Mouse (Mus musculus): ENCODE measurements around the gene Kcnt1.
A peak's percentile ranks its signal among the peaks of the same experiment; 100 is the strongest.
"Not testable (repeated sequence)": the region's sequence is repeated elsewhere in the genome, so short reads cannot be mapped to it uniquely, and the experiment has no call there.

Gene Kcnt1

DNA sequence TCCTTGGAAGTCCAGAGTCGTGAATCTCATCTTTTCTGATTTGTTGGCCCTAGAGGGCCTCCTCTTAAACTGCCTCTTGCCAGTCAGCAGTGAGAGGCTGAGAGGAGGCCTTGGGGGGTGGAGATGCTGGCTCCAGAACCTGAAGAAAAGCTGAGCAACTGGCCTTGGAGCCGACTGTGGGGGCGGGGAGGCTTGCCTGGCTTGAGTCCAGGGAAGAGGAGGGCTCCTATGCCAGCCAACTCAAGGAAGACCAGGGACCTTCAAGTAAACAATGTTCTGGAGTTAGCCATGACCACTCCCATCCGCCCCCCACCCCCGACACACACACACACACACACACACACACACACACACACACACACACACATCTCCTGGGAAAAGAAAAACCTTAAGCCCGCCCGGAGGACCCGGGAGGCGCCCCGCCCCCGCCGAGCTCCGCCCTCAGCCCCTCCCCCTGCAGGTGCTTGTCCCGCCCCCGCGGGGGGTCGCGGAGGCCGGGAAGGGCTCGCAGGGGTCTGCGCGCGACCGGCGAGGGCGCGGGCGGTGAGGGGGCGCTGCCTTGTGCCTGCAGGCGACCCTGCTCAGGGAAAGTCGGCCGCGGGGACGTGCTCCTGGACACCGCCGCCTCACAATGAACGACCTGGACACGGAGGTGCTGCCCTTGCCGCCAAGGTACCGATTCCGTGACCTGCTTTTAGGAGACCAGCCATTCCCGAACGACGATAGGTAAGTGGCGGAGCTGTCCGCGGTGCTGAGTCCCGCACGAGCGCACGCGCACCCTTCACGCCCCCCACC is at the start of gene Kcnt1:
Gene Kcnt1 (plus strand): TSS at position 398 of the 795 bp plus-strand sequence.
- peak; percentile 25 for DNase-seq

- DNase-seq: not testable (repeated sequence)
Observed at GRCm38 (mm10) chr2:25815748-25816147, 47.8 kb upstream of the Kcnt1 start, which contains the start of gene Glt6d1. Glt6d1 (minus strand) TSS chr2:25815848.

GRCm38 (mm10) chr2:25822806-25823205 is 40.7 kb upstream of the Kcnt1 start, which contains the start of gene Lcn9:
Lcn9 (plus strand) TSS chr2:25823153.
- no peak for DNase-seq

DNA sequence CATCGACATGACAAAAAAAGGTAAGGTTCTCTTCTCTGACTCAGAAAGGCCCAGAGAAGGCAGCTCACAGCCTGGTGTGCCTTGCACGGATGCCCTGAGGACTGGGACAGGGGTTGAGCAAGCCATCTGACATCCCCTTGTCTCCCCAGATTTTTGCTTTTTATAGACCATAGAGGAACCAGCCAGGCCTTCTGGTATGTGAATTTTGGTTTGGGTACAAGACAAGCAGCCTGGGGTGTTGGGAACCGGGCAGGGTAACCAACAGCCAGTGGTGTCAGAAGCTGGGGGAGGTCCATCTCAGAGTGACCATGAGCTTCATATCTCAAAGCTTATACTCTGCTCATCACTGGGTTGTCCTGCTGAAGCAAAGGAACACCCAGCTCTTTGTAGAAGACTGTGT is 38.8 kb upstream of the Kcnt1 start:
- no peak for DNase-seq

DNA sequence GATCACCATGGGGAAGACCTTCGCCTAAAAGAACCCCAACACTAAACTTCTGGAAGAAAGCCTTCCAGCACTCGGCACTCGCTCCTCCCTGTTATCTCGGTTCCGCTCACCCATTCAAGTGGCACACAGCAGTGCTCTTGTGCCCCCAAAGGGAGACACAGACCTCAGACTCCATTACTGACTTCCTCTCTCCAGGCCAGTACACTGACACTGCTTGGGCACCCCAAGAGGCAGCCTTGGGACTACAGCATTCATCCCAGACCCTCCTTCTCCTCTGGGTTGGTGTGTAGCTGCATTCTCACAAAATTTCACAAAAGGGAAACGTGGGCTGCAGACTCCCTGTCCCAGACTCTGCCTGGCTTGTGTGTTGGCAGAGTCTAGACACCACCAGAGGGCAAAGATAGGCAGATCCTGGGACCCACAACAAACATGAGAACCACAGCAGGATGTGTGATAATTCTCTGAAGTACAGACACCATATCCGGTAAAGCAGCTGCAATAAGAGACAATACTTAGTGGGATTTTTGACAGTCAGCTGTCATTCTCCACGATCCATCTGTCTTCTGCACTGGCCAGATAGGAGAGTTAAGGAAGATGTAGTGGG is 35.1 kb upstream of the Kcnt1 start:
- DNase-seq: no peak

DNA sequence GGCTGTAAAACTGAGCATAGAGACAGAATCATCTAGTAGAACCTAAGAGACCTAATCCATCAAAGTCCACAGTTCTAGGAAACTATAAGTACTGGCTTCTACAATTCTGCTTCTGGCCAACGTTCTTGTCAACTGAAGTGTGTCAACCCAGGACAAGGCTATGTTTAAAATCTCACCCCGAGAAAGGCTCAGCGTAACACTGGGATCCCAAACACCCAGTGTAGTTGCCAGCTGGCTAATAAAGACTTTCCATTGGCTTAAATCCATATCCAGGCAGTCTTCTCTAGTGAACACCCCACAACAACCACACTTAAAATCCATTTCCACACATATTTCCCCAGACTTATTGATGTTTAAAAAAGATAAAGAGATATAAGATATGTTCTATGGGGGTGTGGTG is 32.7 kb upstream of the Kcnt1 start:
- no peak for DNase-seq

GRCm38 (mm10) chr2:25836291-25836690 is 27.2 kb upstream of the Kcnt1 start:
- peak; percentile 65 for DNase-seq

DNA sequence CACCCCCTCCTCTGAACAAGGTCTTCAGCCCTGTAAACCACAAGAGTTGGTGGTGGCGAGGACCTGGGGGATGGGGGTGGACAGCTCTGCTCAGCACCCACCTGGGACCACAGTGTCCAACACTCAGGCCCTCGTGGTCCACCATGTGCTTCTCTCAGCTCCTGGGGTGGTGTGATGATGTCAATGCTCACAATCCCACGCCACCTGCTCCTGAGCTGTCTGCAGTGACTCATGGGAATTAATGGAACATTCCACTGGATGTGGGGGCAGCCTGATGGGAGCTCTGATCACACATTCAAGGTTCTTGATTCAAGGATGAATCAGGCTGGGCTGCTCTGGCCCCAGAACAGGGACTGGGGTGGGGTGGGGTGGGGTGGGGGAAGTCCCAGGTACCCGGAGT is 21.4 kb upstream of the Kcnt1 start:
- DNase-seq: no peak

GRCm38 (mm10) chr2:25842758-25843157 is 20.8 kb upstream of the Kcnt1 start:
- DNase-seq: no peak

GRCm38 (mm10) chr2:25844097-25844496 is 19.4 kb upstream of the Kcnt1 start:
- no peak for DNase-seq

DNA sequence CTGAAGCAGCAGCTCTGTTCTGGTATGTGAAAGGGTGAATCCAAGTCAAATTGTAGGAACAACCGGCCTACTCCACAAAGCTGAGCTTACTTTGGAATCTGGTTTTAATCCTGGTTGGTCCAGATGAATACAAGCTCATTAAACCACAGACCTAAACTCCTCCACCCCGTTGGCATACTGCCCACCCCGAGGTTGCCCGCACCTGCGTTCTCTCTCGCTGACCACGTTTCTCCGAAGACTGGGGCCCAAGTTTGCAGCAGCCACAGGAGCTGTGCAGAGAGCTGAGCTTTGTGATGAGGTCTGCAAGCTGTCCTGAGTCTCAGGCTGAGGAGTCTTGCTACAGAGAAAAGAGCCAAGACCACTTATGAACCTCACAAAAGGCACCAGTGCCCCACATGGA is 17.0 kb upstream of the Kcnt1 start:
- no peak for DNase-seq

DNA sequence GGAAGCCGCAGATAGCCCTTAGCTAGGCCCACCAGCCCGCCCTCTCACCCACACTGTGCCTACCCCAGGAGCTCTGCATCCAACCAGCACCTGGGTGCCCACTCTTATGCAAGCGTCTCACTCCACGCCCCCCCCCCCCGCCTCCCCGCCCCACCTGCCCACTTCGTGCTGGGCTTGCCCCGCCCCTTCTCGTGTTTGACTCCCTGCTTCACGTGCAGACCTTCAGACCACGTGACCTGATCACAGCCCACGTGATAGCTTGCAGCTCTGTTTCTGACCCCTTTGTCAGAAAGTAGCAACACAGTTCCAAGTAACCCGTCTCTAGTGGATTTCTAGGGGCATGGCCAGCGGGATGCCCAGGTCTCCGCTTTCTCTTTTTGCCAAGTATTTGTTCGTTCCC is 16.3 kb upstream of the Kcnt1 start, which contains the start of gene Sohlh1:
Gene Sohlh1 (minus strand): TSS at position 23 of the 400 bp plus-strand sequence.
- no peak for DNase-seq

DNA sequence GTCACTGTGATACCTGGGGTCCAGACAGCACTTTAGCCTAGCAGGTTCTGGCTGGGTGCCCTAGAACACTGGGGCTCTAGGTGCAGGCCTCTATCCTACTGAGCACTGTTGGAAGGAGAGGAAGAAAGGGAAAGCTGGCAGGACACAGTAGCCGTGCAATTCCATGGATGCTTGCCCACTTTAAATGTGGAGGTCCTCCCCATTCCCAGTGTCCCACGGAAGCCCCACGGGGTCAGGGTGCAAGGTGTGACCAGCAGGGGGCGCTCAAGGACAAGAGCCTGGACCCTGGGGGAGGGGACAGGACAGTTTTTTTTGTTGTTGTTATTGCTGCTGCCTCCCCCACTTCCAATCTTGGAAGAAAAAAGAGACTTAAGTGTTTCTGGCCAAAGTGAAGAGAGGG is 13.2 kb upstream of the Kcnt1 start:
- peak; percentile 60 for DNase-seq

DNA sequence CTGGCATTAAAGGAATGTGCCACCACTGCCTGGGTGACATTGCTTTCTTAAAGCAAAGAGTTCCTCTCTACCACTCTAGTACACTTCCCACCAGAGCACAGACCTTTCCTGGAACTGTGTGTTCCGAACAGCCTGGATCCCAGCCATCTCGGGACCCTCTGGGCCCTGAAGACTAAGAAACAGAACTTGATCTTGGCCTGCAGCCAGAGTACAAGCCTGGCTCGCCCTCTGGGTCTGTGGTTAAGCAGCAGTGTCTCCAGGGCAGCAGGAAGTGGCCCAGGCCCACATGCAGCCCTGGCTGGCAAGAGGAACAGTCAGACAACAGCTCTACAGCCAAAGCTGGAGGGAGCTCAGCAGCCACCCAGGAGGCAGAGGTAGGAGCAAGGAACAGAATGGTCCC is 10.9 kb upstream of the Kcnt1 start:
- DNase-seq: no peak

DNA sequence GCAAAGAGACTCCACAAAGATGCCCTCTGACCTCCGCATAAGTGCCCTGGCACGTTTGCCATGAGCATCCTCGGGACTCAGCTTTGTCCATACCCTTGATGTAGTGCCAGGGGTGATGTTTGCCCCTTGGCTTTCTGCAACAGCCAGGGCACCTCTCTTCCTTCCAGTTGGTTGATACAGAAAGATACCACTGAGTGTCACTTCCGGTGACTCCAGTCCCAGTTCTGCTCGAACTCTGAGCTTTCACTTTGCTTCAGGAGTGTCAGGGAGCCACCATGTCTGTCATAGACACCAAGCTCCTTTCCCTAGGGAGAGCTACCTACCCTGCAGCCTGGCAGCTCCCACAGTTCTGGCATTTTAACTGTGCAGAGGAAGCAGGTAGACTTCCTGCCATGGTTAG is 9.5 kb upstream of the Kcnt1 start:
- DNase-seq: no peak

GRCm38 (mm10) chr2:25859891-25860290 is 3.6 kb upstream of the Kcnt1 start:
- DNase-seq: no peak

- DNase-seq: no peak
Observed at GRCm38 (mm10) chr2:25862038-25862437, 1.5 kb upstream of the Kcnt1 start.

DNA sequence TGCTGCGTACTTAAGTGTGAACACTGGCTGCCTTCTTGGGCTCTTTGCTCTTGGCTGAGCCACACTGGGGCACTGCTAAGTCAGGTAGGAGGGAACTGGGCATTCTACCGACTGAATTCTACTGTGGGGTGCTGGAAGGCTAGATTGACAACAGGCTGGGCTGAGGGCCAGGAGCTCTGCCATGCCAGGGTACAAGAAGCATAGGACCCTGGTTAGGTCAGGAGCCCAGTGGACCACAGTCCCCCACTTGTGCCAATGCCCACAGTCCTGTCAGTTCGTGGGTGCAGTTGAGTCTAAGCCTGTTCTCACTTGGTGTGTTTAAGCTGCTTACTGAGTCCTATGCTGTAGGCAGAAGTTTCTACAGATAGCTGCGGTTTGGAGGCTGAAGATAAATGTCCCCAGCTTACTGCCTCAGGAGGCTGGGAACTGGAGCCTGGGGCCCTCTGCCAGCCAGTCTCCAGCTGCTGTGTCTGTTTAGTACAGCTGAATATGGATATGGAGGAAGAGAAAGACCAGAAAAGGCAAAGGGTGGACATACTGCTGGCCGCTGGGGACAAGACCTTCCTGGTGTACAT is 751 bp upstream of the Kcnt1 start:
- no peak for DNase-seq

DNA sequence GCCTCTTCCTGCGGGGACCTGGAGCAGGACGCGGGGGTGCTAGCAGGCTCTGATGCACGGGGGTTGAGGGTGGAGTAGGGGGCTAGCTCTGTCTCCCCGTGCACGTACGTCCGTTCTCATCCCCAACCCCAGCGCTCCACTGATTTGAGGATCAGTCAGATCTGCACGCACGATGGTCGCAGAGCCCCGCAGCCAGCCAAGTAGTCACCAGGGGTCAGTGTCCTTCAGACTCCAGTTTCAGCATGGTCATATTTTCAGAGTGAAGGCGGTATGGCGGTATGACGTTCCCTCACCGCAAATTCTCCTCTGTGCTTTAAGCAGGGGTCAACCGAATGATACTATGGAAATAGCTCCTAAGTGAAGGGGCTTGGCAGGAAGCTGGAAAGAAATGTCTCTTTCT is 696 bp downstream of the Kcnt1 start:
- DNase-seq: no peak

DNA sequence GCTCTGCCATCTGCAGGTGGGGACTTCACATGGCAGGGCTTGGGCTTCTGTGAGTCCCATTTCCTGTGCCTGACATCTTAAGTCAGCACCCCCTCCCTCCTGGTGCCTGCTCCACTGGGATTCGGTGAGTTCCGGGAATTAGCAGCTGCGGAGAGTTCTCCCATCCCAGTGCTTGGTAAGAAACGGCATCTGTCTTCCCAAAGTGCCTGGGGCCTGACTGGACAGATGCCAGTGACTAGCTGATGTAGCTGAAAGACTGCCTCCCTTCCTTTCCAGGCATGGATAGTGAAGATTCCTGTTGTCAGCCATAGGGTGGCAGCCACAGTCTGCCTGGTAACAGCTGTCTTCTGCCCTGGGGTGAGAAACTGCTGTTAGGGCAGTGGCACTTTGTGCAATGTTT is 1.9 kb downstream of the Kcnt1 start:
- DNase-seq: no peak

GRCm38 (mm10) chr2:25866656-25867055 is 3.1 kb downstream of the Kcnt1 start:
- no peak for DNase-seq

- no peak for DNase-seq
Observed at GRCm38 (mm10) chr2:25877250-25877735, 13.8 kb downstream of the Kcnt1 start.

DNA sequence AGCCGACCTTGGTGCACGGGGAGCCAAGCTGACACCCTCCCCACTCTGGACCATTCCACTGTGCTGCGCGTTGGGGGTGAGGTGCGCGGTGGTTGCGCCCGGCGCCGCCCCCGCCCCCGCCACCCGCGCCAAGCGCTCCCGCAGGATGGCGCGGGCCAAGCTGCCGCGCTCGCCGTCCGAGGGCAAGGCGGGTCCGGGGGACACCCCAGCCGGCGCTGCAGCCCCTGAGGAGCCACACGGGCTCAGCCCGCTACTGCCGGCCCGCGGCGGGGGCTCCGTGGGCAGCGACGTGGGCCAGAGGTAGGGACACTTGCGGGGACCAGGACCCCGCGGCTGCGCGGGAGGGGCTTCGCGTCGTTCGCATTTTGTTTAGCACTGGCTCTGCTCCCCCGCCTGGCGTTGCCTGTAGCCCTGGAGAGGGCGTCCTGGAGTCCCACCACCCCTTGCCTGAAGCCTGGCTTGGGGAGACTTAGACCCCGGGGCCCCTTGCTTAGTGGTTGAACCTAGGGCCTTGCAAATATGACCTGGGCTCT is 14.3 kb downstream of the Kcnt1 start:
- no peak for DNase-seq

- DNase-seq: no peak
Observed at GRCm38 (mm10) chr2:25878516-25878915, 15.0 kb downstream of the Kcnt1 start.

Measured in liver (tissue).